Mouse (Mus musculus): ENCODE measurements around the gene Inip.
"Not testable (repeated sequence)": the region's sequence is repeated elsewhere in the genome, so short reads cannot be mapped to it uniquely, and the experiment has no call there.

Inip gene

DNA sequence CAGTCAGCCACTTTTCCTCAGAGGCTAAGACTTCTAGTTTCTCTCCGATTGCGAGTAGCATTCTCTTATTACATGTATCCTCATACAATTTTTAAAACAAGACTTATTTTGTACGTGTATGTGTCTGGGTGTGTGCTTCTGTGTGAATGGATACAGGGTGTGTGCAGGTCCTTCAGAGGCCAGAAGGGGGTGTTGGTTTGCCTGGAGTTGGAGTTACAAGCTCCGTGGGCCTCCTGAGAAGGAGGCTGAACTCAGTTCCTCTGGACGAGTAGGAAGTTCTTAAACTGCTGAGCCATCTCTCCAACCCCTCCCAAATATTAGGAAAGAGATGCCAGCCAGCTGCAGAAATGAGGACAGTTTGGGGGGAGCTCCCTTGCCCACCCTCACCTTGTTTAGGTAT, 7.0 kb upstream of the Inip start:
- DNase-seq (ENCODE audit: low spot score) = no peak

- no peak for DNase-seq (ENCODE audit: low spot score)
Observed at GRCm38 (mm10) chr4:59807521-59807920, 6.1 kb upstream of the Inip start.

GRCm38 (mm10) chr4:59806879-59807195, 5.4 kb upstream of the Inip start:
- no peak for DNase-seq (ENCODE audit: low spot score)

- no peak for DNase-seq (ENCODE audit: low spot score)
Observed at GRCm38 (mm10) chr4:59805968-59806878, 4.8 kb upstream of the Inip start.

- DNase-seq (ENCODE audit: low spot score) = no peak
Observed at GRCm38 (mm10) chr4:59805181-59805967, 4.0 kb upstream of the Inip start, which contains the start of gene Snx30. Gene Snx30, plus strand, starts transcription at chr4:59805840.

GRCm38 (mm10) chr4:59804754-59805153, 3.4 kb upstream of the Inip start:
- DNase-seq (ENCODE audit: low spot score) = no peak

- no peak for DNase-seq (ENCODE audit: low spot score)
Observed at GRCm38 (mm10) chr4:59803358-59803757, 2.0 kb upstream of the Inip start.

GRCm38 (mm10) chr4:59802792-59803191, 1.4 kb upstream of the Inip start:
- DNase-seq (ENCODE audit: low spot score) = no peak

DNA sequence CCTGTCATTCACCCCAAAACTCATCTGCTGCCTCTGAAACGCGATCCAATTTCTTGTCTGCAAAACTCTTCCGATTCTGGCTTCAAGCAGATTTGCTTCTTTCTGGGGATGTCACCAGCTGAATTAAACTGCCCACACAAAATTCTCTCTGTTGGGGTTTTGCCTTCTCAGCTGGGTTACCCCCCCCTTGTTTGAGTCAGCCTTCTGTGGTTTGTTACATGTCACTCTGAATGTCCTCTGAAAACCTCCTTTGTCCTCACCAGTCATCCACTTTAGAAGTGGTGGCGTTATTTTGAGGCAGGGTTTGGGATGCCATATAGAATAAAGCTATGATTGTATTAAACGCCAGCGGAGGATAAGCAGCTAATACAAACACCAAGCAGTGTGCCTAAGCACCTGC, 718 bp upstream of the Inip start:
- no peak for DNase-seq (ENCODE audit: low spot score)

- no peak for DNase-seq (ENCODE audit: low spot score)
Observed at GRCm38 (mm10) chr4:59800181-59800580, 1.2 kb downstream of the Inip start.

GRCm38 (mm10) chr4:59795788-59796455, 5.5 kb downstream of the Inip start:
- DNase-seq (ENCODE audit: low spot score) = no peak

DNA sequence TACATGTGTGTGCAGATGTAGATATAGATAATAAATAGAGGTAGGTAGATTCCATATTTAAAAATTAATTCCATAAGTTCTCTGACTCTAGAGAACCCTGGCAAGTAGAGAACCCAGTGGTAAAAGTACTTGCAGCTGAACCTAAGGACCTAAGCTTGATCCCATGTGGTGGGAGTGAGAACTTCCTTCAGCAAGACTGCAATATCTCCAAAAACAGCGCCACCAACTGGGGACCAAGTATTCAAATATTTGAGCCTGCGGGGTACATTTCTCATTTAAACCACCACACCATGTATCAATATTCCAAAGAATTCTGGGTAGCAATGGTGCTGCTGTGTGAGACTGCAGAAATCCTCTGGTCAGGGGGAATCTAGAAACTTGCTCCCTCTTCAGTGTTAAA, 7.3 kb downstream of the Inip start:
- DNase-seq (ENCODE audit: low spot score) = no peak

DNA sequence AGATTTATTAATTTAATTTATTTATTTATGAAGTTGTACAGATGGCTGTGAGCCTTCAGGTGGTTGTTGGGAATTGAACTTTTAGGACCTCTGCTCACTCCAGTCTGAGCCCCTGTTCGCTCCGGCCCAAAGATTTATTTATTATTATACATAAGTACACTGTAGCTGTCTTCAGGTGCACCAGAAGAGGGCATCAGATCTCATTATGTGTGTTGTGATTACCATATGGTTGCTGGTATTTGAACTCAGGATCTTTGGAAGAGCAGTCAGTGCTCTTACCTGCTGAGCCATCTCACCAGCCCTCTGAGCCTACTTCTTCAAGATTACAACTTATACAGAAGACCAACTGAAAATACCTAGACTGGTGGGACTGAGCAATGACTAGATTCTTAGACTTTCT, 7.8 kb downstream of the Inip start:
- DNase-seq (ENCODE audit: low spot score) = not testable (repeated sequence)

- DNase-seq (ENCODE audit: low spot score) = no peak
Observed at GRCm38 (mm10) chr4:59789015-59789414, 12.4 kb downstream of the Inip start.

DNA sequence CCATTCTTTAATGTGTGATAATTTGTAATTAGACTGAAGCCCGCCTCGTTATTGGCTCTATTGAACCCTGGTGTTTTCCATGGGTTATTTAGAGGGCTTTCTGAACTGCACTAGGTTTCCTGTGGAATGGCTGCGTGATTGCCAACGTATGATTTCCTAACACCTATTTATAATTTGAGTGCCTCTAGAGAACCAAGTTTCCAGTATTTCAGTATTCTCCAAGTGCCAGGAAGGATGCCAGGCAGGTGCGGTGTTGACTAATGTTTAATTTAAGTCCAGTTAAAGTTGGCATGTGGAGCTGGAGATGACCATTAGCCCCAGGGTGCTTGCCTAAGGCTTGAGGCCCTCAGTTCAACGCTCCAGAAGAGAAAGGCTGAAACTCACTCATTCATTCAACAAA, 14.3 kb downstream of the Inip start:
- no peak for DNase-seq (ENCODE audit: low spot score)

GRCm38 (mm10) chr4:59786661-59787060, 14.7 kb downstream of the Inip start:
- DNase-seq (ENCODE audit: low spot score) = no peak

- no peak for DNase-seq (ENCODE audit: low spot score)
Observed at GRCm38 (mm10) chr4:59785412-59785811, 16.0 kb downstream of the Inip start.

DNA sequence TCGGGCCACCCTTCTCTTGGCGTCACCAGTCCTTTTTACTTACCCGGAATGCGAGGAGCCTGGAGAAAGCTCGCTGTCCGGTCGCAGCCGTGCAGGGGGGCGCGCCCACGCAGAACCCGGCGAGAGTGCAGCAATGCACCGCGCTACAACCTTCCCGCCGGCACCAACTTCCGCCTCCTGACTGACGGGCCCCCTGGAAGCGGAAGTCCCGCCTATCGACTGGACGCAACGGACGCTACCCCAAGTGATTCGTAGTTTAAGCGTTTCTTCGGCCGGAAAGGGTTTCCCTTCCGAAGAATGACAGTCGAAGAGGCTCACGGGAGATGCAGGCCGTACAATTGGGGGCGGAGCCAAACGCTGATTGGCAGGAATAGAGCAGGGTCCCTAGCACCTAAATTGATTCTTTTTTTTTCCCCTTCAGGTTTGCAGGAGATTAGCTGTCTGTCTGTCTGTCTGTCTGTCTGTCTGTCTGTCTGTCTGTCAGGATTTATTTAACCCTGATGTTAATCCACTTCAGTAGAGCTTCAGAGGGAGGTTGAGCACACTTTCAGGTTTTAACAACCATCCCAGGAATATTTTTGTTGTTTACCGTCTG, 17.6 kb downstream of the Inip start:
- peak; percentile 90 for DNase-seq (ENCODE audit: low spot score)

- DNase-seq (ENCODE audit: low spot score) = no peak
Observed at GRCm38 (mm10) chr4:59782853-59783684, 18.3 kb downstream of the Inip start.

DNA sequence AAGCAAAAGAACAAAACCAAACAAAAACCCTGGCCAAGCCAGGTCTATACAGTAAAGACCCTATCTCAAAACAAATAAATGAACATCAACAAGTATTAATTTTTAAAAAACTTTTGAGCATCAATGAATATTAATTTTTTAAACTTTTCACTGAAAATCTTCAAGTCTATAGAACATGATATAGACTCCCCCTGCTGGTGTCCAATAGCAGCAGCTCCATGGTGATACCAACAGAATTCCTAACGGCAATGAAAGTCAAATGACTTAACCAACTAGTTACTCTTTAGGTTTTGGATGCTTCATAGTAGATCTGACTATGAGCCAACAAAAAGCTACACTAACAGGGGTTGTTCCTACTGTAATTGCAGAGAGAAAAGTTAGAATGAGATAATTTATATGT, 20.8 kb downstream of the Inip start:
- no peak for DNase-seq (ENCODE audit: low spot score)

- DNase-seq (ENCODE audit: low spot score) = no peak
Observed at GRCm38 (mm10) chr4:59777828-59778227, 23.6 kb downstream of the Inip start.
